Mouse (Mus musculus) frontal cortex, postnatal 10 days (tissue): ENCODE measurements around the gene Zbtb21.
"Not testable (repeated sequence)": the region's sequence is repeated elsewhere in the genome, so short reads cannot be mapped to it uniquely, and the experiment has no call there.

Experiments
- DNase-seq, 2 experiments: peaks; one replicate each; pipeline ENCODE4 v3.0.0; 2022; ENCODE audit warnings: low spot score in 2 of 2, mixed read lengths in 1 of 2

Zbtb21 gene

DNA sequence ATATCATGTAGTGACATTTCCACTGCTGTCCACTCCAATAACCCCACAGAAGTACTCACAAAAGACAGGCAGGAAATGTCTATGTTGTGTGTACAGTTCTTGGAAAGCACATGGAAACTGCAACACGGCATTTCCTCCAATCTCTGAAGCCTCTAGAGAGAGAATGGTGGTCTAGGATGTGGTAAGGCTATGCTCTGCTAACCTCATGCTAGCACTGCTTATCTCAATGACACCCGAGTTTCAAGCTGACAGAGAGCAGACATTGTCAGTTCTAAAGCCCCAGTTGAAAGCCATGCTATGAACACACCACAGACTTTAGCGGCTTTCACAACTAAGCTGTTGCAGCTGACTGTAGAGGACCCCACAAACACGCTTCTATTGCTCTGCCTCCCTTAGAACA, 13.6 kb downstream of the Zbtb21 start:
- DNase-seq: peak in 1 of 2 experiments; percentile 1

DNA sequence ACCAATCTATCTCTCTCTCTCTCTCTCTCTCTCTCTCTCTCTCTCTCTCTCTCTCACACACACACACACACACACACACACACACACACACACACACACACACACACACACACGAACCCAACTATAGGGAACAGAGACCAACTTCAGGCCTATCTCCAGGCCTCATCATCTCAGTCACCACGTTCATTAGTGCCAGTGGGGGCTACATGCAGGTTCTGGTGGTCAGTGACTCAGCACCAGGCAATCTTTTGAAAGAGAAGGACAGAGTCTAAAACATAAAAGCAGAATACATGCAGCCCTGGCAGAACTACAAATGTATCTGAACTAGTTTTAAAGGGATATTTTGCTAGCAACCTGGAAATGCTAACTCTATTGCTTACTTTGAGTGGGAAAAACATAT, 15.4 kb downstream of the Zbtb21 start:
- not testable (repeated sequence) for DNase-seq

DNA sequence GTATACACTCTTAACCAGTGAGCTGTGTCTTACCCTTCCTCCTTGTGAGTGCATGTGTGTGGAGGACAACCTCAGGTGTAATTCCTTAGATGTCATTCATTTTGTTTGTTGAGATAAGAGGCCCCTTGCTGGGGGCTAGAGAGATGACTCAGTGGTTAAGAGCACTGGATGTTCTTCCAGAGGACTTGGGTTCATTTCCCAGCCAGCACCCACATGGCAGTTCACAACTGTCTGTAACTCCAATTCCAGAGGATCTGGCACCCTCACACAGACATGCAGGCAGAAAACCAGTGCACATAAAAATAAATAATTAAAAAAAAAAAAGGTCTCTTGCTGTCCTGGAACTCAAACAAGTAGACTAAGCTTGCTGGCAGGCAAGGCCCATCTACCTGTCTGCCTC, 20.6 kb downstream of the Zbtb21 start:
- DNase-seq: no peak

DNA sequence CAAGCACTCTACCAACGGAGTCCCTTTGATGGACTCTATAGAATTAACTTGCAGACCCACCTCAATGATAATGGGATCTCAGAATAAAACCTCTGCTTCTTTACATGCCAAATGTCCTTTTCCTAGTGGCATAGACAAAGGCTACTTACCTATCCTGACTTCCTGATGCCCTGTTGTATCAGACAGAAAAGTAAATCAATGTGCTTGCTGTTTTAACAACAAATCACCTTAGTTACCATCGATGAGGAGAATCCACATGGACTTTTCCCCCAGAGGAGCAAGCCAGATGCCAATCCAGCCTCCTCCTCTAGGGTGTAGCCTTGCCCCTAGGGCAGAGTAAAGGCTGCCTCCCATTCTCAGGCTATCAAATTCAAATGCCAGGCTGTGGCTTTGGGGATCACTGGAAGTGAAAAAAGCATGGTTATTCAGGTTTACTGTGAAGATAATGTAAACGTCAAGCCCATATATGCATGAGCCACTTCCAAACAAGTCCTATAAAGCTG, 21.9 kb downstream of the Zbtb21 start:
- DNase-seq: no peak

DNA sequence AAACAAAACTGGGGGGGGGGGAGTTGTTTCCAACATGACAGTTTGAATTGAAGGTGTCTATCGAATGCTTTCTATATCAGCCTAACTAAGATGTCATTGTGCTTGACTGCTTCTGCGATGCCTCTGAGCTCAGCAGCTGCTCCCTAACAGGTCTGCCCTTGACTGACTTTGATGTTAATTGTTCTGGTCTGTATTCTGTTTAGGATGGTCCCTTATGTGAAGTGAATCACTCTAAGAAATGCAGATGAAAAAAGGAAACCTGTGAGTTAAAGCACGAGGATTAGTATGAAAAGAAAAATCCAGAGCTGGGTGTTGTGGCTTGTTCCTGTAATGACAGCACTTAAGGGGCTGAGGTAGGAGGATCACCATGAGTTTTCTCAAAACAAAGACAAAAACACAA, 26.6 kb downstream of the Zbtb21 start:
- DNase-seq: no peak

DNA sequence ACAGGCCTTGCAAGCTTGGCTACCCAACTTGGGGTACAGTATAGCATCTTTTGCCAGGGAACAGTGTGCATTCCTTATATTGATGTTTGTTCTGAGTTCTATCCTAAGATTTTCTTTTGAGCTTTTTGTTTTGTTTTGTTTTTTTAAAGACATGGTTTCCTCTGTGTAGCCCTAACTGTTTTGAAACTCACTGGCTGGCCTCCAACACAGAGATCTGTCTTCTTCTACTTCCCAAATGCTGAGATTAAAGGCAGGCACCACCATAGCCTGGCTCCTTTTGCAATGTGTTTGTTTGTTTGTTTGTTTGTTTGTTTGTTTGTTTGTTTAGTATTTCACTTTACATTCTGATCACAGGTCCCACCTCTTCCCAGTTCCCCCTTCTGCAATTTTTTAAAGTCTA, 32.2 kb downstream of the Zbtb21 start:
- no peak for DNase-seq

DNA sequence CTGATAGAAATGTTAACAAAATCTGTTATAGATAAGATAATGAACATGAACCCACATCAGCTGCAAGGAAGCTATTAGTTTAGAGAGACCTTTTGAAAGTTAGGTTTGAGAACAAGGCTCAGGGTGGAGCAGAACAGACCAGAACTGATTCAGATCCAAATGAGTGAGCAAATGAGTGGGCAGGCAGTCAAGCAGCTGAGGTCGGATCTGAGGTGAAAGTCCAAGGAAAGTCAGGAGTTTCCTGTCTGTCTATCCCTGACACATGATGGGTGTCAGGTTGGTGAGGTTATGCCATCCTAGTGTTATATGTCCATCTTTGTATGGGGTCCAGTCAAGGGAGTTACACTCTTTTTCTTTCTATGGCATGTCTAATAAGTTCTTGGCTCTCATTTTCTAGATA, 32.9 kb downstream of the Zbtb21 start:
- DNase-seq: no peak

DNA sequence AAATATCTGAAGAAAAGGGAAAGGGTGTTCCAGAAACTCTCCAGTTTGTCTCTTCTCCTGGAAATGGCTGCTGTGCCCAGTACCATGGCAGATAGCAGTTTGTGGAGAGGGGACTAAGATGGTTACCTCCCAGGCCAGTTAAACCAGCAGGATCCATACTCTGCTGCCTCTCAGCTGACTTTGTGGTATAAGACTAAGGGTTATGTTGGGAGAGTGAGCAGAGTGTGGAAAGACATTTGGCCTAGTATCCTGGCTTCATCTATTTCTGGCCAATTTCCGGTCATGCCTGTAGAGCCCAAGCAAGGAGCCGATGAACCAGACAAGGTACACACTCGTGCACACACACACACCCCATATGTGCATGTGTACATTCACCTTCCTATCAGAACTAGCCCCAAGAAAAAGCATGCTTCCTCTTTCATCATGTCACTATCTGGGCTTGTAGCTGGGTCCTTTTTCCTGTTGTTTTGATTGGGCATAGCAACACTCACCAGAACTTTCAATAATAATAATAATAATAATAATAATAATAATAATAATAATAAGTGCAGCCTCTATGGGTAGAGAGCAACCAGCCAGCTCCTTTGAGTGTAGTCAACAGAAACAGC, 35.0 kb downstream of the Zbtb21 start:
- DNase-seq: no peak

DNA sequence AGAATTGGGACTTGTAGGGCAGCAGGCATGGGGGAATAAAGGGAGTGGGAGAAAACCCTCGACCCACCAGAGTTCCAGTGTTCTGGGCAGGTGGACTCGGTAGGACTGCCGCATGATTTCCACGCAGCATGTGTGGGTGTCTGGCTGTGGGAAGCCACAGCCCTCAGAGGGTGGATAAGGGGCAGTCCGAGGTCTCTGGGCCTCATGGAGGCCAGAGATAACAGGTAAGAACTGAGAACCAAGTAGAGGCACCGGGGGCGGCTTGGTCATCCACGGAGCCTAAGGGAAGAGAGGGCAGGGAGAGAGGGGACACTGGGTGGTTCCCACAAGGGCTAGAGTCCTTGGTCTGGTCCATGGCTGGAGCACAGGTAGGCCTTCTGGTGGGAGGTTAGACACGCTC, 36.0 kb downstream of the Zbtb21 start:
- DNase-seq: no peak

DNA sequence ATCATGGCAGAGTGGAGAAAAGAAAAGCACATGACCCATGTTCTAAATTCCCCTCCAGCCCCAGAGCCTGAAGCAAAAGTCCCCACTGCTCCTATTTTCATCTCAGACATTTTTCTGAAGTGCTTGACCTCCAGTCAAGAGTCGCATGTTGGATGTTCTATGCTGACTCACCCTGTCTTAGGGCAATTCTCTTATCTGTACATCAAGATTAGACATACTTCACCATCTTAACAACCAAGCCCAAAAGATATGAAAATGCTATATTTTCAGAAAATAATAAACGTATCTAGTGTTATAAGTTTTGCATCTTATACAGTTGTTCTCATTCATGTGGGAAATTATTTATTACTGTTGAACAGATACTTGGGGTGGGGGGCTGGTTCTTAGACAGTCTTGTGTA, 36.7 kb downstream of the Zbtb21 start:
- no peak for DNase-seq

DNA sequence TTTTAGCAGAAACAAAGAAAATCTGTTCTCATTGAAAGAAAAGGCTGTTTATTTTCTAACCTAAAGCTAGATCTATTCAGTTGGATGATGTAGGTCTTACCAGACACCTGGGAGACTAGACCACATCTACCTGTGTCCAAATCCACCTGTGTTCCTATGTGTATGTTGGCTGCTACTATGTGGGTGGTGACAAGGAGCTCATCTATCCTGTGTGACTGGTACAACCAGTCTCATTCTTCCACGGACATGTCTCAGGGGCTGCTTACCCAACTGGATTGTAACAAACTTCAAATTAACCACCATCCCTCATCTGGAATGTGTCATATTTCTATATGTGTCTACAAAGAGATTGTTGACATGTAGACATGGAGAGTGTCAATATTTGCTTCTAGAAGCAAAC, 38.7 kb downstream of the Zbtb21 start:
- DNase-seq: no peak

DNA sequence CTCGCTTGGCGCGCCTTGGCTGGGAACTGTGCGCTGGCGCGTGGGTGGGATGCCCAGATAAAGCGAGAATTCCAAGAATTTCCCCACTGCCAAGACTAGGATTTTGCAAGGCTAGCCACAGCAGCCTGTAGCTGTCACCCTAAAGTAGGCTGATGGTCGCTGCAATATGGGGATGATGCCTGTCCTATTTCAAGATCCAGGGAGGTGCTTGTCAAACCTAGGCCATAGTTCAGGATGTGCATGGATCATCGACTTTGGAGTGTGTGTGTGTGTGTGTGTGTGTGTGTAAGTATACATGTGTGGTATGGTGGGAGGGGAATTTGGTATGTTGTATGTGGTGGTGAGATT, 39.7 kb downstream of the Zbtb21 start:
- no peak for DNase-seq

DNA sequence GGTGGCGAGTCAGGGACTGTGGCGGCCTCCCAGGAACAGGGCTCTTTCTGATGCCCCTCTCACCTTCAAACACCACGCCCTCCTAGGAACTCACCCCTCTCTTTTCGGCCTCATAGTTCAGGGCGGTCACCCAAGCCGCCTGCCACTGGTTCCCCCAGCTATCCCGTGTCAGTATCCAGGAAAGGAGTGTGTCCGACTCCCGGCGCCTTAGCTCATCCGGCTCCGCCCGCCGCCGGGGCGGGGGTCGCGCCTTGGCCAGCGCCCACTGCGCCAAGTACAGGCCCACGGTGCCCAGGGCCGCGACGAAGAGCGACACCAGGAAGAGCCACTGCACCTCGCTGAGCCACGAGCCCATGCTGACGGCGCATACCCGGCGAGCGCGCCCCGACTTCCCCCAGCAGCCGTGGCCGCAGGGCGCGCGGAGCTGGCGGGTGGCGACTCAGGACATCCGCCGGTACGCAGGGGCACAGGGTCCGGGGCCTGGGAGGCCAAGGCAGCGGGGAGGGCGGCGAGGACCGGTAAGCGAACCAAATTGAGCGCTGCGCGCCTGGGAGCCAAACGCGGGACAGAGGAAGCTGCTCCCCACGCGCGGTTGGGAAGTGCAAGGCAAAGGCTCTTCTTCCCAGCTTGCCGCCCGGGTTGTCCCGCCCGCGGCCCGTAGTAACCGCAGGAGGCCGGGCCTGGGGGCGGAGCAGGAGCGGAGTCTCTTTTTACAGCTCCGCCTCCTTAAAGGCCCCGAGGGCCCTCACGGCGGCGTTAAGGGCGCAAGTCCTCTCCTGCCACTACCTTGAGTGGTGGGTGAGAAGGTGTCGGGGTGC, 40.3 kb downstream of the Zbtb21 start:
- DNase-seq: peak; percentile 74 to 85

DNA sequence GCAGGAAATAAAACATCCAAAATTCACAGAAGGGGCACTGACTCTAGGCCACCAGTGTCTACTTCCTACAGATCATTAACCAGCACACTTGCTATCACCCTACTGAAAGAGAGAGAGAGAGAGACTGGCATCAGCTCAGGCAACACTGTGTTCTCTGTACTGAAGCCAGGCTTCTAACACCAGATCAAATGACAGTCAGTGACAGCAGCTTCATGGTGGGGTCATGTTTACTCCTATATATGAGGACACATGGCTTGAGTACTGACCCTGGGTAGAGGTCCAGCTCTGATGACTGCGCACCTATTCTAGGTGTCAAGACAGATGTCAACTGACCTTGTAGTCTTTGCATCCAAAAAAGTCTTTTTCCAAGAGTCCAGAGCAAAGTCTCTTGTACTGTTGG, 41.8 kb downstream of the Zbtb21 start:
- no peak for DNase-seq

DNA sequence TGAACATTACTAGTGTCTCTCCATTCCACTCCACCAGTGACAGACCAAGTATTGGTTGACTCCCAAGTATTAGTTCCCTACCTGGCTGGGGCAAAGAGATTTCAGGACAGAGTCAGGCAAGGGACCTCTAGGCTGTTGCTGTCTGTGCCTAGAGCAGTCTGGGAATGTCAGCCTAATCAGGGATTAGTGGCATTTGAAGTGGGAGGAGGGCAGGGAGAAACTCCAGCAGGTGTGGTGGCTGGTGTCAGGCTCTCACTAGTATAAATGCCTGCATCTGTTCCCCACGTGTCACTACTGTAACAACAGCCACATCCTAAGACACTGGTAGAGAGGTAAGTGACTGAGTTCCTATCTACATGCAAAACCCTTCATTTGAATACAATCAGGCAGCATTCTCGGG, 42.6 kb downstream of the Zbtb21 start:
- no peak for DNase-seq

DNA sequence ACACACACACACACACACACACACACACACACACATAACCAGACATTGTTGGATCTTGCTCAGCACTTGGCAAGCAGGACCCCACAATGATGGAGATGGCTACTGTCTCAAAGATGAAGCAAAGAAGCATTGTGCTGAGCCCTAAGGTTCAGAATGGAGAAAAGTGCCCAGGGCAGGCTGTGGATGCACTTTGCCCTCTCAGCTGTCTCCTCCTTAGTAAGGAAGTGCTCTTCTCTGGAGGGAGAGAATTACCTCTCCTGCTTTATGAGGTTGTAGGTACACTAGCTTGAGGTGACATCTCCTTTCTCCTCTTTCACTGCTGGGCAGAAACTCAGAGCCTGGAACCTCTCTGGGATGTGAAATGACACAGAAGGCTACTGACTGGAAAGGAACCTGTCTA, 49.5 kb downstream of the Zbtb21 start:
- no peak for DNase-seq

DNA sequence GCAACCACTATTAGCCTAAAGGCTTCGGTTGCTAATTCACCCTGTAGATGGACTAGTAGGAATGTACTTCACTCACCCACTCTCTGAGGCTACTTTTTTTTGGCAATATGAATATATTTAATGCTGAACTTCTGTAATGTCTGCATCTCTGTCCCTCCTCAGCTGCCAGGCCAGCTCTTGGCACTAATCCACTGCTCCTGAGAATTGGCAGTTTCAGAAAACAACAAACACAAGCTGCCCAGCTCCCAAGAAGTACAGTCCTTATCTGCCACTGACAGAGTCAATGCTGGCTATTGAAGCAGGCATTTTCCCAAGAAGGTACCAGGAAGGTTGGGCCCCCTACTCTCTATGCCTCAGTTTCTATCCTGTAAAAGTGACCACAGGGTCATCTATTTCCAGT, 53.1 kb downstream of the Zbtb21 start:
- DNase-seq: no peak

DNA sequence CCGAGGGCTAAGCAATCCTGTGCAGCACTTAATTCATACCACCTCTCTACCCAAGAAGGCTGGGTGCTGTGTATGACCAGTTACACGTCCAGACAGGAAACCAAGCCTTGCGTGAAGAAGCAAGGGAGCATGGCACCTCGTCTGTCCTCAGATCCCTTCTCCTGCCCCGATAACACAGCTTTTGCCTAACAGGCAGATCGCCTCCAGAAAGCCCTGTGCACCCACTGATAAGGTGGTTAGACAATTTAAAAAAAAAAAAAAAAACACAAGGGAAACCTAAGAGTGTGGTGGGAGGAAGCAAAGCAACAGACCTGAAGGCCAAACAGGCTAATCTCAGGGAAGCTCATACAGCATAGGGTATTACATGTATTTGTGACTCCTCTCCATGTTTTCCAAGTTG, 54.9 kb downstream of the Zbtb21 start:
- DNase-seq: no peak

DNA sequence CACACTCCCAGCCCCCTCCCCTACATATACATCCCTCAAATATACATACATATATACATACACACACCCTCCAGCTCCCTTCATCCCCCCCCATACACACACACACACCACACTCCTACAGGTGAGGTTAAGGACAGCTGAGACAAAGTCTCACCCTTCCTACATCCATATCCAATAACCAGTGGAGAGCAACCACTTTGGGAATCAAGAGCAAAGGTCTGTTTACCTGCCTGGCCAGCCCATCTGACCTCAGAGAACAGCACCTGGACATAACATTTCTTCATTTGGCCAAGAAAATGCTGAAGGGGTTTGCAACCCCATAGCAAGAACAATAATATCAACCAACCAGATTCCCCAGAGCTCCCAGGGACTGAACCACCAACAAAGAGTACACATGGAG, 56.1 kb downstream of the Zbtb21 start:
- DNase-seq: no peak

DNA sequence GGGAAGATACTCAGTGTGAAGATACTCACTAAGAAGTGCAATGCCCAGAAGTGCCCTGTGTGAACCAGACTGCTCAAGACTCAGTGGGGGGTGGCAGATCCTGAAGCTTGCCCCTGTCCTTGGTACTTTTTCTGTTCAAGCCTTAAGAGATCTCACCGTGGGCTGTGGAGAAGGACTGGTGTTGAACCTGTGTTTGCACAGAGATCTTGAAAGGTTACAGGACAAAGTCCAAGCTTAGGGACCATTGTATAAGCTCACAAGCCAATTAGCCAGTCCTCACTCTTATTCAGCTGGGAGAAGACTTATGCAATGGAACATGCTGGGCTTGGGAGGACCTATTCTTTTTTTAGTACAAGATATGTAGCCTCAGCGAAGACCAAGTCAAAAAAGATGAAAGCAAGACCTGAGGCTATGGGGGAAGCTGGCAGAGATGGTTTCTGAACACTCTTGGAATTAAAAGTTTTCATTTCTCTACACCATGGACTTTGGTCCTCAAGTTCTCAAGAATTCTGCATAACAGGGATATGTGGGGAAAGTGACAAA, 56.9 kb downstream of the Zbtb21 start:
- no peak for DNase-seq

DNA sequence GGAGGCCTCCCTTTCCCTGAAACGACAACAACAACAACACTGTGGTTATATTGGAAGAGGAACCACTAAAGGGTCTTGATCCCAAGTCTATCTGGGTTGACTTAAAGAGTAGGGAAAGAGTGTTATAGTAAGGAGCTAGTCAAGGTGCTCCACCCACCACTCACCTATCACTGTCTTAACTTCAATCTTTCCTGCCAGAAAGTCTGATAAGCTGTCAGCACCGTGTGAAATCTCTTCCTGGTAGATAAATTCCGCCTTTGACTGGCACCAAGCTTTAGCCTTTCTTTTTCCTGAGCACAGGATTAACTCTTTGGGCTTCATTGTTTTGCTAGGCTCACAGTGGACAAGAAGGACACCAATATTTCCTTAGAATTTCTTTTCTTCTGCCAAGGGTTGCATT, 58.4 kb downstream of the Zbtb21 start:
- no peak for DNase-seq

DNA sequence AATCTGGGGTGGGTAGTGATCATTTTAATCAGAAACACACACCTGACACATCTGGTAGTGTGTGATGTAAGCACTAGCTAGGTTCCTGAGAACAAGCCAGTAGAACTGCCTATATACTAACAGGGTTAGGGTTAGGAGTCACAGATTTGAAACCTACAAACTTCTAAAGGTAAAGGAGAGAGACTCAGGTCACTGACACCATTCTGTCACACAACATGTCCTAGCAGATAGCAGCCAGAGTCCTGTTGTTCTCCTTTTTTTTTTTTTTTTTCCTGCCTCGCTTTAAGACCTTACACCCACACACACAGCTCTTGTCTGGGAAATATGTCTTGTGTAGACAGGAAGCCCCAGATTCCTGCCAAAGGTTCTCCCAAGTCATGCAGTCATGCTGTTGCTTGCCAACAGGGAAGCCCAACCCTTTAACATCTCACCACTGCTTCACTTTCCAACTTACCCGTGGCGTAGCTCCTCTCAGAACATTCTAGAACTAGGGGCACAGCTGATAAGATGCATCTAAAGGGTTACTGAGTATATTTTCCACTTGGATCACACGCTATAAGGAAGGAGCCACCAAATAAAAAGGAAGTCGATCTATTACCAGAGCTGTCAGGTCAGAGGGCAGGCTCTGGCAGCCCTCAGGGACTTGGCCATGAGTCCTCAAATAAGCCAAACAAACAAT, 64.9 kb downstream of the Zbtb21 start:
- no peak for DNase-seq
